13 mouse cellular contexts compared by ENCODE assay signal in the genomic region with DNA sequence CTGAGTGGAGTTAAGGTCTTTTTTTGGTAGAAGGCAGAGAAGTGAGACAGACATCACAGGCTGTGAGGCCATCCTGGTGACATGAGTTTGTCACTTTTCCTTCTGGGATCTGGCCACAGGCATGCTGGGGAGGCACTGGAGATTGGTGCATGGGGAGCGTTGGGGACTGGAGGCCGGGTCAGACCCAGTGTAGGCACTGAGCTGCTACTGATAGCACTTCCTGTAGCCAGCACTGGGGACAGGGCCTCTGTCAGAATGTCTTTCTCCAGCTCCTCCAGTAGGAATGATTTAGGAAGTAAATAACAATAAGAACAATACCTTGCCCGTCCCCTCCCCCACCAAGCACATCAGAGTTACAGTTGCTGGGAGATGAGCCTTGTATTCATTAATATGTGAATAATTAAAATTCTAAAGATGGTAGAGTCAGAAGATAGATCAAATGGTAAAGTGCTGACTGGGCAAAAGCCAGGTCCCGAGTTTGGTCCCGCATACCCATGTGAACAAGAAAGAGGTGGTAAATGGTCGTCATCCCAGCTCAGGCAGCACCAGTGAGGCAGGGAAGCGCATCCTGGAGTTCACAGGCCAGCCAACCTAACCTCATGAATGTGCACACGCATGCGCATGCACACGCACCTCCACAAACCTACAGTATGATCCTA.
DNase-seq lines count a peak whose midpoint lies in the region; ATAC-seq lines count a peak whose summit lies in the region.
"Had no signal": no experiment of that assay in that cellular context is flagged by ENCODE, and none has a peak within 500 bp of the region (broad histone marks: within the 10 kb centered on the region; RNA-seq: fewer than 3 reads in every experiment).

No protein-coding gene starts in this region.

- H3K9me3 ChIP-seq in megakaryocyte, embryonic 14.5 days = peaks cover 42% of the 10 kb centered on the region
- no peaks in the 10 kb centered on the region for H3K9me3 ChIP-seq in forebrain, embryonic 11.5 days (ENCODE audit: control insufficient read depth, low read length)
- H3K9me3 ChIP-seq in midbrain, embryonic 15.5 days = no peaks in the 10 kb centered on the region
- no peaks in the 10 kb centered on the region for H3K9me3 ChIP-seq in kidney, embryonic 14.5 days (ENCODE audit: control insufficient read depth, low read length)
- H3K9me3 ChIP-seq in heart, embryonic 12.5 days (replicated peaks) = no peaks in the 10 kb centered on the region
- H3K9me3 ChIP-seq: heart, embryonic 13.5 days had no signal

- no peaks in the 10 kb centered on the region for H3K36me3 ChIP-seq in megakaryocyte, embryonic 14.5 days (replicated peaks; ENCODE audit: low read length)
- H3K36me3 ChIP-seq in forebrain, embryonic 11.5 days (ENCODE audit: control insufficient read depth, insufficient read depth, low read length) = no peaks in the 10 kb centered on the region
- no peaks in the 10 kb centered on the region for H3K36me3 ChIP-seq in midbrain, embryonic 15.5 days (replicated peaks)
- no peaks in the 10 kb centered on the region for H3K36me3 ChIP-seq in kidney, embryonic 14.5 days (ENCODE audit: control insufficient read depth, insufficient read depth, low read length)
- H3K36me3 ChIP-seq in heart, embryonic 12.5 days = no peaks in the 10 kb centered on the region
- H3K36me3 ChIP-seq: heart, embryonic 13.5 days had no signal

- H3K9ac ChIP-seq in forebrain, embryonic 11.5 days (ENCODE audit: low read length) = no peak overlapping the region
- no peak overlapping the region for H3K9ac ChIP-seq in midbrain, embryonic 15.5 days
- H3K9ac ChIP-seq in kidney, embryonic 14.5 days (ENCODE audit: low read depth, low read length) = no peak overlapping the region
- no peak overlapping the region for H3K9ac ChIP-seq in heart, embryonic 12.5 days
- H3K9ac ChIP-seq: heart, embryonic 13.5 days; liver, postnatal 0 days had no signal

- 65% methylated on average over 10 of the region's 10 CpGs for WGBS in forebrain, embryonic 11.5 days
- 60% methylated on average over 10 of the region's 10 CpGs for WGBS in midbrain, embryonic 15.5 days
- WGBS in kidney, embryonic 14.5 days = 77% methylated on average over 10 of the region's 10 CpGs
- 65% methylated on average over 10 of the region's 10 CpGs for WGBS in heart, embryonic 12.5 days

- H3K4me2 ChIP-seq in forebrain, embryonic 11.5 days (ENCODE audit: low read depth, low read length, severe bottlenecking) = no peak overlapping the region
- H3K4me2 ChIP-seq in midbrain, embryonic 15.5 days = no peak overlapping the region
- H3K4me2 ChIP-seq in kidney, embryonic 14.5 days (replicated peaks; ENCODE audit: low read depth, low read length) = no peak overlapping the region
- H3K4me2 ChIP-seq in heart, embryonic 12.5 days = no peak overlapping the region
- H3K4me2 ChIP-seq: heart, embryonic 13.5 days had no signal

- H3K4me3 ChIP-seq in megakaryocyte, embryonic 14.5 days (replicated peaks) = peak overlapping the region; percentile 19
- H3K4me3 ChIP-seq in forebrain, embryonic 11.5 days (ENCODE audit: low read depth, low read length) = no peak overlapping the region
- no peak overlapping the region for H3K4me3 ChIP-seq in midbrain, embryonic 15.5 days
- H3K4me3 ChIP-seq in kidney, embryonic 14.5 days (ENCODE audit: low read length) = no peak overlapping the region
- H3K4me3 ChIP-seq in heart, embryonic 12.5 days = no peak overlapping the region
- H3K4me3 ChIP-seq: heart, embryonic 13.5 days had no signal

- H3K4me1 ChIP-seq in megakaryocyte, embryonic 14.5 days = no peaks in the 10 kb centered on the region
- peaks cover 17% of the 10 kb centered on the region for H3K4me1 ChIP-seq in forebrain, embryonic 11.5 days (replicated peaks; ENCODE audit: control insufficient read depth, insufficient read depth, low read length)
- peaks cover 12% of the 10 kb centered on the region for H3K4me1 ChIP-seq in midbrain, embryonic 15.5 days
- H3K4me1 ChIP-seq in kidney, embryonic 14.5 days (ENCODE audit: control insufficient read depth, insufficient read depth, low read length) = no peaks in the 10 kb centered on the region
- no peaks in the 10 kb centered on the region for H3K4me1 ChIP-seq in heart, embryonic 12.5 days (replicated peaks)

- no peak for ATAC-seq in megakaryocyte, adult 5-6 weeks (ENCODE audit: poor library complexity, severe bottlenecking)
- peak; percentile 40; the same call in 1 of the 2 replicates for ATAC-seq in forebrain, embryonic 11.5 days (replicated peaks; ENCODE audit: low FRiP score)
- ATAC-seq in midbrain, embryonic 15.5 days (replicated peaks) = peak; percentile 41; the same call in 1 of the 2 replicates
- ATAC-seq in kidney, embryonic 14.5 days (ENCODE audit: low FRiP score, low TSS enrichment) = no peak
- ATAC-seq in heart, embryonic 12.5 days (ENCODE audit: insufficient number of reproducible peaks, low FRiP score) = no peak
- ATAC-seq: liver, postnatal 0 days; Patski had no signal

- DNase-seq in ZHBTc4 (ENCODE audit: low read depth, low spot score) = peak; percentile 35
- DNase-seq in forebrain, embryonic 11.5 days (ENCODE audit: low spot score) = no peak
- DNase-seq: cerebellum, adult 2 months; gastrocnemius, postnatal 10 days; kidney, adult 2 months; liver, postnatal 0 days had no signal

- no peak overlapping the region for H3K27ac ChIP-seq in forebrain, embryonic 11.5 days (ENCODE audit: low read depth, low read length)
- H3K27ac ChIP-seq in midbrain, embryonic 15.5 days = no peak overlapping the region
- H3K27ac ChIP-seq in kidney, embryonic 14.5 days (ENCODE audit: low read depth, low read length) = no peak overlapping the region
- no peak overlapping the region for H3K27ac ChIP-seq in heart, embryonic 12.5 days (ENCODE audit: poor library complexity, severe bottlenecking)
- H3K27ac ChIP-seq: heart, embryonic 13.5 days had no signal

- H3K27me3 ChIP-seq in megakaryocyte, embryonic 14.5 days (replicated peaks) = no peaks in the 10 kb centered on the region
- no peaks in the 10 kb centered on the region for H3K27me3 ChIP-seq in forebrain, embryonic 11.5 days (ENCODE audit: control insufficient read depth, insufficient read depth, low read length)
- H3K27me3 ChIP-seq in midbrain, embryonic 15.5 days (replicated peaks) = no peaks in the 10 kb centered on the region
- H3K27me3 ChIP-seq in kidney, embryonic 14.5 days (ENCODE audit: control insufficient read depth, insufficient read depth, low read length) = 0 out of 2 replicates have a peak, but pooled peaks cover 2% of the 10 kb centered on the region
- H3K27me3 ChIP-seq in heart, embryonic 12.5 days (replicated peaks) = no peaks in the 10 kb centered on the region
- H3K27me3 ChIP-seq: heart, embryonic 13.5 days; Patski had no signal

Comparison
In these comparisons a context has a peak if more than half of its experiments do, and no peak if none do; other contexts are left out.
1. ATAC-seq: peak in forebrain, embryonic 11.5 days (single experiment) and midbrain, embryonic 15.5 days (single experiment); none in megakaryocyte, adult 5-6 weeks (single experiment), kidney, embryonic 14.5 days (single experiment) and heart, embryonic 12.5 days (single experiment).